Mouse (Mus musculus) adrenal gland, postnatal 25 days (tissue): ENCODE data around the gene Gpc6. TPM values are rescaled to one million over a fixed set of nuclear protein-coding genes. Genes with fewer than 3 reads are reported as not detected.

ENCODE experiments used
- DNase-seq: peaks from one replicate; pipeline ENCODE4 v3.0.0; 2021; ENCODE audit warnings: mixed read lengths
- total RNA-seq: library from RNA; stranded (reverse); gene quantifications from 2 replicates; pipeline ENCODE4 v1.2.3, GENCODE M21; 2021

Gene Gpc6
- total RNA-seq, 1 experiment from 2014 or later, result 12.1 TPM

DNA sequence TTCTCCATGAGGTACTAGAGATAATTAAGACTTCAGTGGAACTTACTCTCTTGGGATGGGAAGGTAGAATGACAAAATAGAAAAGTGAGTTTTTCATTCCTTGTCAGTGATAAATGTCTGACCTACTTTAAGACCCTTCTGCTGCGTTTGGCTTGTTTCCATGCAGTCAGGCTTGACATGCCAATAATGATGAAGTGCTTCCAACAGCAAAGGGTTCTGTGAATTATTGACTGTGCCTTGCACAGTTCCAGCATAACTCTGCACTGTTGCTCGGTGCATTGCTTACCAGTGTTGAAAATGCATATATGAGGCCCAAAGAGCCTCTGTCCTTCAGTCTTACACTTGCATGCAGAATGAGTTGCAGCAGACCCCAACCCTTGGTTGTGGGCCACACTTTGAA, 548.3 kb downstream of the Gpc6 start:
- DNase-seq, result no peak

- no peak for DNase-seq
Observed at GRCm38 (mm10) chr14:117478879-117479278, 553.8 kb downstream of the Gpc6 start.

GRCm38 (mm10) chr14:117487161-117487754, 562.1 kb downstream of the Gpc6 start:
- no peak for DNase-seq

DNA sequence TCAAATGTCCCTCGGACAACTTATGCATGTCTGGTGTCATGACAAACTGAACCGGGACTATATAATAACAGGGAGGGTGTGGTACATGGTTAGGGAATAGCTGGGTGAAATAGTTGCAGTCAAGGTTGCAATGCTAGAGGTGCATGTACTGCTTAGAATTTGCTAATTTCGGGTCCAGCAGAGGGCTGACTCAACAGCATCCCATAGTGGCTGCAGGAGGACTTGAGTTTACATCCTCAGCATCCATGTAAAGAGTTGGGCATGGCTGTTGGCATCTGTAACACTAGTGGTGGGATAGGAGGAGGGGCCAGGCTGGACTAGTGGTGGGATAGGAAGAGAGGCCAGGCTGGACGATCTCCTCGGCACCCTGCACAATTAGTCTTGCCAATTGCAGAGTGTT, 565.4 kb downstream of the Gpc6 start:
- DNase-seq, result no peak

GRCm38 (mm10) chr14:117495118-117495517, 570.0 kb downstream of the Gpc6 start:
- no peak for DNase-seq

DNA sequence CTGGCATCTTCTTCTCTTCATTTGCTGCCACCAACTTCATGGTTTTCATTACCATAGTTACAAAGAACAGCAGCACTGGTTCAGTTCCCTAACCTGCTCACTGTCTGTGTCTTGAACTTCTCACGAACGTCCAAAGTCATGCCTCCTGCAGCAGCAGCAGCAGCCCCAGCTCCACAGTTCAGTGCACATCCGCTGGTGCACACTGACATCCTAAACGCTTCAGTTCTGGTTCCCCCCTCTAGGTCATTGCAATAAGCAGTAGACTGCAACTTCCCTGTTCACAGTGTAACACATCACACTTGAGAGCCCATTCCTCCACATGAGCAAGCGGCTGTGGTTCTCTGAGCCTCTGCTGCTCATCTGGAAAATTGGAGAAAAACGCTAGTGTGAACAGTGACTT, 573.7 kb downstream of the Gpc6 start:
- no peak for DNase-seq

DNA sequence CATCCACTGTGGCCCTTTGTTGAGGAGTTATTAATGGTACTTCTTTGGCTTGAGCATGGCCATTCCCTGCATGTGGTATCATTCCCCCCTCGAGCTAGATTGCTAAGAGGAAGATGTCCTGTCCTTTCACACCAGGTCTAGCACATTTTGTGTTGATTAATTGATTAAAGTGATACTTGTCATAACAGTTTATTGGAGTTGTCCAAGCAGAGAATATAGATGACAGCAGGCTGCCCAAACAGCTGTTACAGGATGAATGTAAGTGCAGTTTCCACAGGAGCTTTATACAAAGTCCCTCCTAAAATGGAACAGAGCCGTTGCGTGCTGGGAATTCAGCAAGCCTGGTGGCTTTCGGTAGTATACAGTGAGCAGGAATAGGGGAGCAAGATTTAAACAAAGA, 574.2 kb downstream of the Gpc6 start:
- no peak for DNase-seq

DNA sequence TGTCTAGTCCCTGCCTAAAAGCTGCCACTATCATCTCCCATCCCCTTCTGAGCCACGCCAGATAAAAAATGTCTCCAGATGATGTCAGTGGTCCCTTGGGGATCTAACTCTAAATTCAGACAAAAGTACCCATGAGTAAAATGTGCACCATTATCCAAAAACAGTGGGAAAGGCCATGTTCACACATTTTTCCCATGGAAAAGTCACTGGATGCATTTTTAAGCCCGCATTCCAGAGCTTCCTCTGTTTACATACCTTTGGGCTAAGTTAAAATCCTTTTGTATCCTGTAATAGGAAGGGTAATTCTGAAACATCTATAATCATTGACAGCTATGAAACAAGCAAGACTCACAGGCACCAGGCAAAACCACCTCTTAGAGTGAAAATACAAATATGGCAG, 589.7 kb downstream of the Gpc6 start:
- no peak for DNase-seq

DNA sequence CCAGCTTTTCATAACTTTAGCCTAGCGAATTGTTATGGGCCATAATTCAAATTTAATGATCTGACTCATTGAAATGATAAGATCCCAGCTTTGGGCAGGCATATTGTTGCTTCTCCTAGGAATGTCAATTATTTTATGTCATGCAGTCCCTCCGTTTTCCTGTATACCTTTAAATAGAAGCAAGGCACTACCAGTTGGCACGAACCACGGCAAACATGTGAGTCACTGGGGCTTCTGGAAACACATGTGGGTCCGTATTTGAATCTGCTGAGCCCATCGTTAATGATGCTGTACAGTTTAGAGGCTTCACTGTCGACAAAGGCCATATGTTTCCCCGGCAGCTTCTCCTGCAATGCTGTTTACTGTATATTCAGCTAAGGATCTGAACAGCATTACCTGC, 594.5 kb downstream of the Gpc6 start:
- peak; percentile 17 for DNase-seq

DNA sequence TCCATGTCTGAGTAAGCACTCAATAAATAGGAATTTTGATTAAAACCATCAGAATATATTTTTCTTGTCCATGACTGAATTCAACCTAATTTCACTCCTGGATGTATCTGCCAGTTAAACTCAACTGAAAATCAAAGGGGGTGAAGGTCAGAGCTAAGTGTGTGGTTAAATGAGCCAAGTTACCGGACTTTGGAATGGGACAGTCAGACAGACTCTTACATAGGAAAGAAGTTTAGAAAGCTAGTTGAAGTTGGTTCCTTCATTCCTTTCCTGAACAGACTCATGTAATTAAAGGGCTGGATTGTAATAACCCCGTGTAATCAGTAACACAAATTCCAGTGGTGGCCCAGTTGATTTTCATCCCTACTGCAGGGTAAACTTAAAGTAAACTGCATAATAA, 595.6 kb downstream of the Gpc6 start:
- DNase-seq, result no peak

DNA sequence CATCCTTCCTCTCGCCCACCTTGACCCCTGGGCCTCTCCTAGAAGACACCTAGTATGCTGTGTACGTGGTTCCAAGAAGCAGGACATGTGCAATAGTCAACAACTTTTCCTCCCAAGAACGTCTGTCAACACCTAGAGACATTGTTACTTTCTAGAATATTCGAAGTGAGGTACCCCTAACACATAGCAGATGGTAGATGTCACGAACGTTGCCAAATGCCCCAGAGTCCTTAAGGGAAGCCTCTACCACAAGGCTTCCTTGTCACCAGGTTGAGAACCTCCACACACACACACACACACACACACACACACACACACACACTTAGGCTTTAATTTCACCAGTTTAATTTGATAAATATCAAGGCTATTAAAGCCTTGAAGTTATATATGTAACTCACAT, 600.0 kb downstream of the Gpc6 start:
- no peak for DNase-seq

- no peak for DNase-seq
Observed at GRCm38 (mm10) chr14:117527053-117527452, 601.9 kb downstream of the Gpc6 start.

- DNase-seq, result no peak
Observed at GRCm38 (mm10) chr14:117529439-117529838, 604.3 kb downstream of the Gpc6 start.

GRCm38 (mm10) chr14:117552776-117553175, 627.7 kb downstream of the Gpc6 start:
- no peak for DNase-seq

- no peak for DNase-seq
Observed at GRCm38 (mm10) chr14:117556715-117557320, 631.7 kb downstream of the Gpc6 start.

GRCm38 (mm10) chr14:117562146-117562545, 637.0 kb downstream of the Gpc6 start:
- DNase-seq, result no peak

GRCm38 (mm10) chr14:117569278-117569677, 644.2 kb downstream of the Gpc6 start:
- no peak for DNase-seq

GRCm38 (mm10) chr14:117572213-117572612, 647.1 kb downstream of the Gpc6 start:
- no peak for DNase-seq

- no peak for DNase-seq
Observed at GRCm38 (mm10) chr14:117574216-117574615, 649.1 kb downstream of the Gpc6 start.

DNA sequence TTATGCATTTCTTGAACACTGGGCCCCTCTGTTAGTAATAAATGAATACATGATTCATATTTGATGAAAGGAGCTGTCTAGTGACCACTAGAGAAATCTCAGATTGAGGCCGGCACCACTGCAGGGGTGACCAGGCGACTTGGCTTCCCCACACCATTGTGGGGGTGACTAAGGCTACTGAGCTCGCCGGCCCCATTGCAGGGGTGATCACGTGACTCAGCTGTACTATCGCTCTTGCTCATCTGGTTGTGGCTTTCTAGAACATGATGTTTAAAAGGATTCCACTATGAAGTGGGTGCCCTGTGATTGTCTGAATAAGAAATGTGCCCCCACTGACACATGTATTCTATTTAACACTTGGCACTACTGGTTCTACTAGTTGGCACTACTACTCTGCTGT, 656.6 kb downstream of the Gpc6 start:
- DNase-seq, result no peak

GRCm38 (mm10) chr14:117599758-117600157, 674.6 kb downstream of the Gpc6 start:
- DNase-seq, result no peak

GRCm38 (mm10) chr14:117603837-117604236, 678.7 kb downstream of the Gpc6 start:
- DNase-seq, result no peak

DNA sequence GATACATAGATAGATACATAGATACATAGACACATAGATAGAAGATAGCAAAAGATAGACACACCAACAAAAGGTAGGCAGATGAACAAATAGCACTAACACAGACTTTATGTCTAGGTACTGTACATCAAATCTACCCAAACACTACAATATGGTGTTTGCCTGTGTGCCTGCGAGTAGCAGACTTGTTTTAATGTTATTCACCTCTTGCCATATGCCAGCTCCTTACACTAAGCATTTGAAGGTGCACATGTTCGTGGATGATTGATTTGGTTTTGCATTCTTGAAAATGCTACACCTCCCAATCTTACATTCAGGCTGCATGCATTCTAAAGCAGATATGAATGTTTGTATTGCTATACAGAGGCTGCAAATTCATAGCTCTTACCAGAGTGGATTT, 680.6 kb downstream of the Gpc6 start:
- DNase-seq, result no peak

GRCm38 (mm10) chr14:117611113-117611512, 686.0 kb downstream of the Gpc6 start:
- DNase-seq, result no peak
